Mouse (Mus musculus) urinary bladder, adult 18-20 months (tissue): ENCODE data around the gene Dennd2c.

Experiments used
- DNase-seq, 2 experiments: peaks; one replicate each; pipeline ENCODE4 v3.0.0; 2022; ENCODE audit warnings: low spot score in 2 of 2, mixed read lengths in 2 of 2

The Dennd2c gene

GRCm38 (mm10) chr3:103112216-103112615 lies 9.8 kb downstream of the Dennd2c start:
- no peak for DNase-seq

DNA sequence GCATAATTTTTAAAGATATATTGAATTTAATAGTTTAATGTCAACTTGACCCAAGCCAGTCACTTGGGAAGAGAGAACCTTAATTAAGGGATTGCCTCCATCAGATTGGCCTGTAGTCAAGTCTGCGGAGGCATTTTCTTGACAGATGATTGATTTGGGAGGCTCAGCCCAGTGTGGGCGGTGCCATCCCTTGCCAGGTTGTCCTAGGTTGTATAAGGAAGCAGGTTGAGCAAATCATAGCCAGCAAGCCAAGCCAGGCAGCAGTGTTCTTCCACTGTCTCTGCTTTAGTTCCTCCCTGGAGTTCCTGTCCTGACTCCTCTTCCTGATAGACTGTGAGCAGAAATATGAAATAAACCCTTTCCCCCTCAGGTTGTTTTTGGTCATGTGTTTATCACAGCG lies 21.2 kb downstream of the Dennd2c start:
- DNase-seq = no peak

- DNase-seq = no peak
These were observed 23.7 kb downstream of the Dennd2c start for GRCm38 (mm10) chr3:103126138-103126537.

DNA sequence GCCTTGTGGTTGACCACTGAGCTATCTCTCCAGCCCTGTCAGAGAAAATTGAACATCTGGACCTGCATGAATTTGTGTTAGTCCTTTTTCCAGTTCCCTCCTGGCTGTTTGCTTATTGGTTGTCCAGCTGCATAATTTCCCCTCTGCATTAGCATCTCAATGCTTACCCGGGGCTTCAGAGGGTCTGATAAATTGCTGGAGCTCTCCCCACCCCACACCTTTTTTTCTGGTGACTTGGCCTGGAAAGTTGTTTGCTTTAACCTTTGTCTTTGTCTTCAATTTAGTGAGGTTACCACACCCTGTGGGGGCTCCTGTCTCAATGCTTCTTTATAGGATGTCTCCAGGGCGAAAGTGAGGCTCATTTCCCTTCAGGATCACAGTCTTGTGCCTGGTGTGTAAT lies 24.8 kb downstream of the Dennd2c start:
- no peak for DNase-seq

- DNase-seq = no peak
These were observed 25.3 kb downstream of the Dennd2c start for GRCm38 (mm10) chr3:103127721-103128120.

GRCm38 (mm10) chr3:103128251-103128650 lies 25.8 kb downstream of the Dennd2c start:
- DNase-seq = no peak

DNA sequence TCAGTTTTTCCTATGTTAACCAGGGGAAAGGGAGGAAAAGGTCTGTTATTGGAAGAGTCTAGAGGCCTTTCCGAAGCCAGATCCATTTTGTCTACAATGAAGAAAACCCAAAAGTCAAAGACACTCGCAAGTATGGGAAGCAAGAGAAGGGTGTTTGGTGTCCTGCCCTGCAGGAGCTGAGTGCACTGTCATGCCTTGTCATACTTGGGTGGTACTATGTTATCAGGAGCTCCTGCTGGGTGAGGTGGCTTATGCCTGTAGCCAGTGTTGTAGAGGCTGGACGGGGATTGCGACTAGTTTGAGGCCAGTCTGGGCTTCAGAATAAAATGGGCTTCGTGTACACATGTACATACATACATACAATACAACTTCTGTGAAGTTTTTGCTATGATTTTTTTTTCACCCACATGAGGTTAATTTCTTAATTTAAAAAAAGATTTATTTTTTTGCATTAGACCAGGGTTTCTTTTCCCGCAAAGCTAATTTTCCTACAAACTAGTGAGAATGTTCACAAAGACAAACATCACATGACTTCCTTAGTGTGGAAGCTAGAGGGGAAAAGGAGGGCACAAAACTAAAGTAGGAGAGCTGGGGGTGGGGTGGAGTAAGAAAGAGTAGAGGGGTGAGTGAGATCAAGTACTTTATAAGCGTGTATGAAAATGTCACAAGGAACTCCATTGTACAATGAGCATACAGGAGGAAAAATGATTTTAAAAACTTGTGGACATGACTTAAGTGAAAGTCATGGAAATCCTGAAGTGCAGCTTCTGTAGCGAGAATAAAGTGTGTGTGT lies 27.2 kb downstream of the Dennd2c start:
- no peak for DNase-seq

DNA sequence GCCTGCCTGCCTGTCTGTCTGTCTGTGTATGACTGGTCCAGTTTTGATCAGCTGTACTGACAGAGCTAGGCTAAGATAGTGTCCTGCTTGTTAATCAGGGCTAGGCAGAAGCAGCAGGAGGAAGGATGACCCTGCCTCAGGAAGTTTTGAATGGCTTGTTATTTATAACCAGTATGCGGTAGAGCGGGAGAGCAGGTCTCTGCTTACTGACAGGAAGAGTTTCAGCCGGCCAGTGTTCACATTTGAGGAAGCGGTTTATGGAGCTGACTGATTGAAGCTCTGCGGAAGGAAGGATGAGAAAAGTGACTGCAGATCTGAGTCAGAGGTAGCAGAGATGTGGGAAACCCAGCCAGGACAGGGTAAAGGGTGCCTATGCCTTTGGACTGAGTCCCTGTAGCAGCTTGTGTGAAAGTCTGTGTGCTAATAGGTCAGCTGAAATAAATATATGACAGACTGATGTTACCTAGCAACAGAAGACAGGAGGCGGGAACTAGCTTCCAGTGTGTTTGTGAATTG lies 27.9 kb downstream of the Dennd2c start:
- peak in 1 of 2 experiments; percentile 9 for DNase-seq

DNA sequence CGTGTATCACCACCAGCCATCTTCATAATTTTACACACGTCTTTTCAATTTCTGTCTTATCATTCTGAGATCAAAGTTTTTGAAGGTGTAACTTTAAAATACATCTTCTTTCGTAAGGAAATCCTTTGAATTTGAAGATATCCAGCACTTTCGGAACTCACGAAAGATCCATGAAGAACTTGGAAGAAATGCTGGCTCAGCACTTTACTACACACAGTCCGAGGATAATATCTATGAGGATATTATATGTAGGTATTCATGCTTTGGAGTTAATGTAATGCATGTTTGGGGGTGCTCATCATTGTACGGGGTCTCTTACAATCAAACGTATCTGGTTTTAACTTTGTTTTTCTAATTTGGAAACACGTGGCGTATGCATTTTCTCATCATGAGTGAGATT lies 30.7 kb downstream of the Dennd2c start:
- DNase-seq = no peak

GRCm38 (mm10) chr3:103136414-103137077 lies 34.1 kb downstream of the Dennd2c start:
- DNase-seq = no peak

GRCm38 (mm10) chr3:103139047-103139446 lies 36.6 kb downstream of the Dennd2c start:
- DNase-seq = no peak

DNA sequence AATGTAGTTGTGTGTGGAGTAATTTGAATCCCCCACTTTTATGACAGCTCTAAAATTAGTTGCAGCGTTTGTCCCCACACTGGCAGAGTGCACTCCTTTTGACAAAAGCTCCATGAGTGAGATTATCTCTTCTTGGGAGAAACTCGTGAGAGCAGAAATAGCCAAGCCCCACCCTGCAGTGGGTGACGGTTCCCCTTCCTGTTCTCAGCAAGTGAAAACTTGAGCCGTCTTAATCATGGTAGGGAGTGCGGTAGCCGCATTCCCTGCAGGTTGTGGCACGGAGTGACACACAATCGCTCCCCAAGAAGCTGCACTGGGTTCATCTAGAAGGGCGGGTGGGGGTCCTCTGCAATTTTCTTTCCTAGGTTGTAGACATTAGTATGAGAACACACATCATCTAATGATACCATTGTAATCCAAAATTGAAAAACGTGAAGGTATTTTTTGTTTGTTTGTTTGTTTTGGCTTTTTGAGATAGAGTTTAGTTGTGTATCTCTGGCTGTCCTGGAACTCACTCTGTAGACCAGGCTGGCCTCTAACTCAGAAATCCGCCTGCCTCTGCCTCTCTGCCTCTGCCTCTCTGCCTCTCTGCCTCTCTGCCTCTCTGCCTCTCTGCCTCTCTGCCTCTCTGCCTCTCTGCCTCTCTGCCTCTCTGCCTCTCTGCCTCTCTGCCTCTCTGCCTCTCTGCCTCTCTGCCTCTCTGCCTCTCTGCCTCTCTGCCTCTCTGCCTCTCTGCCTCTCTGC lies 37.9 kb downstream of the Dennd2c start:
- peak in 1 of 2 experiments; percentile 64 for DNase-seq

DNA sequence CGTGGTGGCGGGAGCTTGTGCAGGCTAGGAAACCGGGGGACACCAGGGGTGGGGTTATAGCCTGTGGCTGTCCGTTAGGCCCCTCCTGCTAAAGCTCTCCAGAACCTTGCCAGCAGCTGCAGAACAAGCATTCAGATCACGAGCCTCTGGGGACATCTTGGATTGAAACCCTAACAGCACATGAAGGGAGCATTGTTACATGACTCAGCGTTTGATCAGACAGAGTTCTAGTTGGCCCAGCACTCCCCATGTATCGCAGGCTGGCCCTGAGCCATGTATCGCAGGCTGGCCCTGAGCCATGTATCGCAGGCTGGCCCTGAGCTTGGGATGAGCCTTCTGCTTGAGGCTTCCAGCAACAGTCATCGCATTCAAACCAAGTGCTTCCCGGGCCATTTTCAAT lies 38.9 kb downstream of the Dennd2c start:
- no peak for DNase-seq

GRCm38 (mm10) chr3:103142366-103142765 lies 40.0 kb downstream of the Dennd2c start:
- no peak for DNase-seq

DNA sequence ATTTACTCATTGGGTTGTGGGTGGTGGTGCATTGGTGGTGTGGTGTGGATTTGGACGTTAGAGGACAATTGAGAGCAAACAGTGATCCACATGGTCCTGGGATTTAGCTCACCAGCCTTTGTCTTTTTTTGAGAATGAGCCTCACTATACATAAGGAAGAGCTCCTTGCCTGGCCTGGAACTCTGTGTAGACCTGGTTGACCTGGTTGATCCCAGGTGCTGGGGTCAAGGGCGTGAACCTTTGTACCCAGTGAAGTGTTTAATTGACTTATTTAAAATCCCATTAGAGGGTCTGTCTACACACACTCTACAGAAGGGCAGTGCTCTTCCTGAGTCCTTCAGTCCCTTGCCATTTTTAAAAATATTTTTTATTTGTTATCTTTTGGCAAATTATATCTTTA lies 42.9 kb downstream of the Dennd2c start:
- DNase-seq = no peak

- DNase-seq = no peak
These were observed 43.4 kb downstream of the Dennd2c start for GRCm38 (mm10) chr3:103145791-103146190.

DNA sequence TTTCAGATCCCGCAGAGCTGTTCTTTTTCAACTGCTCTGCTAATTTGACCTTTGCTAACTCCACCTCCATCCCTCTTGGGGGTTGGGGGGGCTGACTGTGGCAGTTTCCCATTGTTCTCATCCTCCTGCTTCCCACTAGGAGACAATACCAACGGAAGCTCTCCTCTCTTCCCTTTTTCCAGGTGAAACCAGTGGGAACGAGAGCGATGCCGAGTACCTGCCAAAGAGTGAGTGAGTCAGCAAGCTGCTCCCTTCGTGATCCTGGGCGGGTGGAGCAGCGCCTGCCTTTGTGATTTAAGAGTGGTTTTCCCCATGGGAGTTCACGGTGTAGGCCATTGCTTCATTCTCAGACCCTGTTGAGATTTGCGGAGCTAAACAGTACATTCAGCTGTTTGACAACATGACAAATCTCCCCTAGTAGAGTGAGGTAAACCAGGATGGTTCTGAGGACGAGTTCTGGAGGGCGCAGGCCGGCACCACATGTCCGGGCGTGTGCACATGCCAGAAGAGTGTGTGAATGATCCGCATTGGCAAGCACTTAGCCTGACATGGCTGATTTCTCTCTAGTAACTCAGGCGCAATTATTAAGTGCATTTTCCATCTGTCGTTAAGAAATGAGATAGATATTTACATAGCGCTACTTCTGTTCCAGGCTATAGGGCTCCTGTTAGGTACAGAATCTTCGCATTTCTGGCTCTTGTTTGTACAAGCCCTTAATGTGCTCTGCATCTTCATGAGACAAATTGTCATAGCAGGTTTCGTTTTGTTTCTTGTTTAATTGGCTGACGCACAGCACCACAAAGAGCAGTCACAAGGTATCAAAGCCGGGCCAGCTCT lies 44.1 kb downstream of the Dennd2c start:
- DNase-seq = peak in 1 of 2 experiments; percentile 20

- DNase-seq = no peak
These were observed 45.4 kb downstream of the Dennd2c start for GRCm38 (mm10) chr3:103147775-103148174.

GRCm38 (mm10) chr3:103148941-103149340 lies 46.5 kb downstream of the Dennd2c start:
- DNase-seq = no peak

GRCm38 (mm10) chr3:103153761-103154160 lies 51.4 kb downstream of the Dennd2c start:
- no peak for DNase-seq

DNA sequence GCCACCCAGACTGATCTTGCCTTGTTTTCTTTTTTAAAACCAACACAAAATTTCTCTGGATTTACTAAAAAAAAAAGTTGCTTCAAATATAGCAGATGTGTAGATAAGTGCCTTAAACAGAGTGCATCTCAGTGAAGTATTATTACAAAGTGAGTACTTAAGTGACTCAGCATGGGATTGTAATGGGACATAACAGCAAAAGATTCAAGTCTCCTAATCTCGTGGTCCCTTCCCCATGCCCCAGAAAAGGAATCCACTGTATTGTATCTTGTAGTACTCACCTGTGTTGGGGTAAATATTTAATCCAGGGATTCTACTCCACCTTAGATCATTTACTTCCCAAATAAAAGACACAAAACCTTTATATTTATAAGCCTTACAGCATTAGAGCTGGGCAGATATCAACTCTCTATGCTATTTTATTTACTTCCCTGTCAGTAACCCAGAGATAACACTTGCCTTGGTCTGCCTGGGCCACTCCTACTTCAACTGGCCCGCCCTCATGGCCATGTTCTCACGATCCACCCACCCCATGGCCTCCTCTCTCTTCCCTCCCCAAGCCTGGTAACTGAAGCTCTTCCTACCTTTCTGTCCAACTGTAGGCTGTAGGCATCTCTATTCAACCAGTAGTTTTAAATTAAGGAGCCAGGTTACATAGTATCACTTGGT lies 57.0 kb downstream of the Dennd2c start:
- DNase-seq = no peak
